Mouse (Mus musculus): Measurements from ENCODE around the gene Ccdc184.

Gene Ccdc184

DNA sequence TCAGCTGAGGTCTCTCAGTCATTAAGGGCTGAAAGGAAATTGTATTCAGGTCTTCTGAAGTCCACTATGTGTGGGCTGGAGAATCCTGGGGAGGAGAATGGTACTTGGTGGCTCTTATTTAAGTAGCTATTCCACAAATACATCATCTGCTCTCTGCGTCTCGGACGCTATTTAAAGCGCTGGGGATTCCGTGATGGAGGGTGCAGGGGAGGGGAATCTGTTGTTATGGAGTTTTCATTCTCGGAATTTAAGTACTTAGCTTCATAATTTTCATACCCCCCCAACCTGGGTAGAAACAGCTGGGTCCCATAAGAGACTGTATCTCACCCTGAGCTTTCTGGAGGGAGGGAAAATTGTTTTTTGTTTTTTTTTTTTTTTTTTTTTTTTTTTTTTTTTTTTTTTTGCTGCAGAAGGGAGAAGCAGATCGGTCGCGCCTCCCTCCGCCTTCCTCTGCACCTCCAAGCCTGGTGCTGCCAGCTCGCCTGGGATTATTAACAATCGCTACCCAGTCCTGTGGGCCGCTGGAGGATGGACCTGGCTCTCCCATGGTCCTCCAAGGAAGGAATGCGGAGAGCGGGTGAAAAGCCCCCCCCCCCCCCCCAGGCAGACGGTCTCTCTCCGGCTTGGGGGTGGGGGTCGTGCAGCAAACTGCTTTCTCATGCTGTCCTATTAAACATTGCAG, at the start of gene Ccdc184:
TSS of gene Ccdc184 (plus strand) at position 196 of the 682 bp plus-strand sequence.
- no peak for DNase-seq

DNA sequence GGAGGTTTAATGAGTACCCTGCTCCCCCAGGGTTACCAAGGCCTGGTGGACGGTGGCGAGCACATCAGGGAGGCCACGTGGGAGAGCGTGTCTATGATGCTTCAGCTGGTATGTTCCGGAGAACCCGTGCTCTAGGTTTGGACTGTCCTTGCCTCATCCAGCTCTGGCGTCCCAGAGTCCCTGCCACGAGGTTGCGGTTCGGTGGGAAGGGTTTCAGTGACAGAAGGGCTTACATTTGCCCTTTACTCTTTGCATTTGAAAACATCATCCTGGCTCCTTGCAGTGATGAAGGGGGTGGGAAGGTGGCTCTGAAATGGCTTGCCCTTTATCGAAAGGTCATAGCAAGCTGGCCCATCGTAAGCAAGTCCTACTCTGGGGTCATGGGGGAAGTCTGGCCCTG, 47.6 kb upstream of the Ccdc184 start:
- no peak for DNase-seq

DNA sequence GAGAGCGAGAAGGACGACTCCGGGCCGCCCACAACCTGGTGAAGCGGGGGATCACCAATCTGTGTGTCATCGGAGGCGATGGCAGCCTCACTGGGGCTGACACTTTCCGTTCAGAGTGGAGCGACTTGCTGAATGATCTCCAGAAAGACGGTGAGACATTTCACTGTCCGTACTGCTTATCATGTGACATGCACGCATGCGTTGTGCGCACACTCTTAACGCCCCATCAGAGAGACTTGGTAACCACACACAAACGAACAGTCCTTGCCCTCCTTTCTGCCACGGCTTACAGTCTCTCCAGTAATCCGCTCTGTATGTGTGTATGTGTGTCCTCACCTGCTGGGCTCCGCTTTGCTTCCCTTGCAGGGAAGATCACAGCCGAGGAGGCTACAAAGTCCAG, 46.1 kb upstream of the Ccdc184 start:
- DNase-seq, result no peak

DNA sequence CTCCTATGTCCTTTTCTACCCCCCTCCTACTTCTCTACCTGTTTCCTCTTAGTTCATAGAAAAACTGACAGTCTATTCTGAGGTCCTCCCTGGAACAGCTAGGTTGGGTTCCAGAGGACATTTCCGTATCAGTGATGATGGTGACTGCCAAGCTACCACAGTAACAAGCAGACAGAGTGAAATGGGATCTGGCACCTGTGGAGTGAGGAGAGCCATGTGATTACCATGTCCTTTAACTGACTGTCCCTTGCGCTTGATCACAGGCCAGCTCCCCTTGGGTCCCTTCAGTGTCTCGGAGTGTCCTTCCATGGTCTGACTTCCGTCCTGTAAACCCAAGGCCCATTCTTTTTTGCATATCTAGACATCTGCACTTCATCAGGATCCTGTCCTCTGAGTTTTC, 36.0 kb upstream of the Ccdc184 start:
- DNase-seq, result no peak

DNA sequence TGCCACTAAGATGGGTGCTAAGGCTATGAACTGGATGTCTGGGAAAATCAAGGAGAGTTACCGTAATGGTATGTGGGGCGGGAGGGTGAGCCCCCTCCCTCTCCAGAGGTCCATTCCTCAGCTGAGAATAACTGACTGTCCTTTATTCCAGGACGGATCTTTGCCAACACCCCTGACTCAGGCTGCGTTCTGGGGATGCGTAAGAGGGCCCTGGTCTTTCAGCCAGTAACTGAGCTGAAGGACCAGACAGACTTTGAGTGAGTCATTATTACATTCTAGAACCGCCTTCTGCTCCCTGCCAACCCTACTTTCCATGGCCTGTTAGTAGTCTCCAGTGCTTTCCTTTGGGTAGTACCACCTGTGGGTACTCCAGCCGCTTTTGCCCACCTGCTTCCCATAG, 35.5 kb upstream of the Ccdc184 start:
- no peak for DNase-seq

DNA sequence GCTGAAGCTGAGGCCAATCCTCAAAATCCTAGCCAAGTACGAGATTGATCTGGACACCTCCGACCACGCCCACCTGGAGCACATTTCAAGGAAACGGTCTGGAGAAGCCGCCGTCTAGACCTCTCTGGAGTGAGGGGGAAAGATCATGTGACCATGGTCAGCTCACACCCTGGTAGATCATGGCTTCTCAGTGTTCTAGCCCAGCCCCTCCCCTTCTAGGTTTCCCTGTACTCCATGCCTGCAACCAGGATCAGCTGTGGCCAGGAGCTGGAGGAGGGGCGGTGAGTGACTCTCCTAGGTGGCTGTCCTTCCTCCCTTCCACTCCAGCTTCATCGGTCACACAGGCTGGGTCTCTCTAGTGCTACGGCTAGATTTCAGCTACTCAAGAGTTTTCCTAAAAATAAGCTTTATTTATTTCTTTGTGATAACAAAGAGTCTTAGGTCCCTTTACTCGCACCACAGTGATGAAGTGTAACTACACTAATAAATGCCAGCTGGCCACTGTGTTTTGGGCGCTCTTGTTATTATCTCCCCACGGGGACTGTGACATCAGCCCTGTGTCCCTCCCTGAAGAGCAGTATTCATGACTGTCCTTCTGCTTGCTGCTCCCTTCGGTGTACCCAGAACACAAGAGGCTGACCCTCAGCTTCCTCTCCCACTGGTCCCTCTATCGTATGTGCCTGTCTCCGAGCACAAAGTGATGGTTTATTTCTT, 34.9 kb upstream of the Ccdc184 start:
- DNase-seq, result no peak

DNA sequence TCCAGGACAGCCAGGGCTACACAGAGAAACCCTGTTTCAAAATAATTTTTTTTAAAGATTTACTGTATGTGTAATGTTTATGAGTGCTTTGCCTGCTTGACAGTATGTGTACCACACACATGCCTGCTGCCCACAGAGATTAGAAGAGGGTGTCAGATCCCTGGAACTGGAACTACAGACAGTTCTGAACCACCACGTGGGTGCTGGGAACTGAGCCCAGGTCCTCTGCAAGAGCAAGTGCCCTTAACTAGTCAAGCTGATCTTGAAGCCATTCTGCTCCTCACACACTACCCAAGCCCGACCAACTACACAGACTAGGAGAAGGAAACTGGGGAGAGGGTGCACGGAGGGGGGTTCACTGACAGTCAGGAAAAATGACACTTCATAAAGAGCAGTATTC, 33.5 kb upstream of the Ccdc184 start:
- no peak for DNase-seq

DNA sequence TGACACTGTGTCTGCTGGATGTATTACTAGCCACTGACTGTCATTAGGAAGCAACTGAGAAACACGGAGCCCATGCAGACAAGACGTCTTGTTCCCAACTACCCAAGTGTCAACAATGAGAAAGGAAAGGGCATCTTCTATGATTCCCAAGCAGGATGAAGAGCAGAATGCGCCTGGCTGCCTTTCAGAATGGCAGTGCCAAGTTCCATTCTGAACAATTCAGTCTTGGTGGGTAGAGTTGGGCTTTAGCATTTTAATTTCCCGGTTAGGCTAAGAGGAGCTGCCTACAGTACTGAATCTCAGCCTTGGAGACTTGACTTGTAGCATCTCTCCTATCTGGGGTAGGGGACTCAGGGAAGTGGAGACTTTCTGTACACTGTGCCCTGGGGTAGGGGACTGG, 32.9 kb upstream of the Ccdc184 start:
- DNase-seq, result no peak

DNA sequence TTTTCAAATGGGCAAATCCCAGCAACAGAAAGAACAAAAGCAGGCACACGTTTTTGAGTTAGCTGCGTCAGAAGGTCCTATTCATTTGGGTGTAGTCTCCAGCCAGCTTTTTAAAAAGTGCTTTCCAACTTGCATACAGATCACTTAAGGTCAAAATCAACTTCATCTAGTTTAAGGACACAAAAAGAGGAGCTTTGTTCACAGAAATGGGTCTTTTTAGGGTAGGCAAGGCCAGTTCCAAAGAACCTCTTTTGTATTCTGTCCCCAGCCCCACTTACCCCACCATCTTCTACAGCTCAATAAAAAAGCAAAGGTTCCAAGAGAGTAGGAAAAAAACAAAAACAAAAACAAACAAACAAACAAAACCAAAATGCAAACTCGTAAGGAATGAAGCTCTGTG, 32.3 kb upstream of the Ccdc184 start:
- DNase-seq, result no peak

DNA sequence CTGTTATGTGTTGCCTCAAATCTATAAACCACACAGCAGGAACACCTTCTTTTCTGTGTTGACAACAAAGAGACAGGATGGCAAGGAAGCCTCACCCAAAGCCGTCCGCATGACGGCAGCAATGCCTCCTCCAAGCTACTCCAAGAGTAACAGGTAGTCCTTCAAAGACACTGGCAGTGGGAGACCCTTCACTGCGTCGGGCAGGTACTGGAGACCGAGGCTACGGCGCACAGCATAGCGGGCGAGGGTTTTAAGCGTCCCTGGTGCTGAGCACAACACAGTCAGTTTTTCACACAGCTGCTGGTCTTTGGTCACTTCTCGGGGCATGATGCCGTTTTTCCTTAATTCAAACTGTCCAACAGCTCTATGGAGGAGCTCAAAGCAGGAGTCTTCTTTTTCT, 31.3 kb upstream of the Ccdc184 start:
- DNase-seq, result no peak

DNA sequence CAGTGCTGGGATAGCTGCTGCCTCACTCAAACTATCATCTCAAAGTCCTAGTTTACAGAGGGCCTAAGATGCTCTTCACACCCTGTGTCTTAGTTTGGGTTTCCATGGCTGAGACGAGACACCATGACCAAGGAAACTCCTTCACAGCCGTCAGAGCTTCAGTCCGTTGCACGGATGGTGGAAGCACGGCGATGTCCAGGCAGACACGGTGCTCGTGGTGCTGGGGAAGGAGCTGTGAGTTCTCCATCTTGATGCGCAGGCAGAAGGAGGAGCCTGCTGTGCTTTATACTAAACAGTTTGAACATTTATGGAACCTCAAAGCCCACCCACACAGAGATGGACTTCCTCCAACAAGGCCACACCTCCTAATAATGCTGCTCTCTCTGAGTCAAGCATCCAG, 30.1 kb upstream of the Ccdc184 start:
- no peak for DNase-seq

DNA sequence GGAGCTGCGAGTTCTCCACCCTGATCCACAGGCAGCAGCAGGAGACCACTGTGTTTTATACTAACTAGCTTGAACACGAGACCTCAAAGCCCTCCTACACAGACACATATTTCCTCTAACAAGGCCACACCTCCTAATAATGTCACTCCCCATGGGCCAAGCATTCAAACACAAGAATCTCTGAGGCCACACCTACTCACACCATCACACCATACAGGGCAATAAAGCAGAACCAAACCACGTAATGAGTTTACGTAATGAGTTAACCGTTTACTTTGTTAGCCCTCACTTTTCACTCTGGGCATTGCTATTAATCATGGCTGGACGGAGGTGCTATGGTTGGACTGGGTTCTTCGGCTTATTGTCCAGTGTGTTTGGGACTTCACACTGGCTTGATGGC, 27.2 kb upstream of the Ccdc184 start:
- DNase-seq, result no peak

DNA sequence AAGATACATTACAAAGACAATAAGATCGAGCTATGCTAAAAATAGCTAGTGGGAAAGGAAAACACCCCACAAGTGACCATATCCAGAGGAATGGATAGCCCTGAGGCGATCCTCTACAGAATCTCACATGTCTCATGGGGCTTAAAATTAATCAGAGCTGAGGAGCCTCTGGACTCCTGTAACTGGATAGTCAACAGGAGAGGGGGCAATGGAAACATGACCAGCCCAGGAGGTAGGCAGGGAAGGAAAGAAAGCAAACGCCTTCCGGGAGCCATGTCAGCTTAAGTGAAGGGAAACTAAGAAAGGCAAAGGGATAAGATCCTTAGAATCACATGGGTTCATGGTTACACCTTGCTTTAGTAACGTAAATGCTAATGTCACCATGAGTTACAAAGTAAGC, 26.1 kb upstream of the Ccdc184 start:
- DNase-seq, result no peak

DNA sequence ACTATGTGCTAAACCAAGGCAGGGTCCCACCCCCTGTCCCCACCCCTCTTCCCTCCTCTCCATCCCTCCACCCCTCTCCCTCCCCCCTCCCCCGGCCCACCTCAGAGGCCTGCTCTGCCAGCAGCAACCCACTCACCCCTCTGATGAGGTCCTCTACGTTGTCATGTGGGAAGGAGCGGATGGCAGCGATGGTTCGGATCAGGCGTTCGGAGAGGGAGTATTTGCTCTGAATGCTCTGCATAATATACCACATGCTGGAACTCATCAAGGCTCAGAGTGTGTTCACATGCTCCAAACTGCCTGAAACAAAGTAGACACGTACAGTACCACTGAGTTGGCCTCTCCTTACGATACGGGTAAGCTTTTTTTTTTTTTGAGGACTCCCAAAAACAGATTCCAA, 24.4 kb upstream of the Ccdc184 start:
- no peak for DNase-seq

DNA sequence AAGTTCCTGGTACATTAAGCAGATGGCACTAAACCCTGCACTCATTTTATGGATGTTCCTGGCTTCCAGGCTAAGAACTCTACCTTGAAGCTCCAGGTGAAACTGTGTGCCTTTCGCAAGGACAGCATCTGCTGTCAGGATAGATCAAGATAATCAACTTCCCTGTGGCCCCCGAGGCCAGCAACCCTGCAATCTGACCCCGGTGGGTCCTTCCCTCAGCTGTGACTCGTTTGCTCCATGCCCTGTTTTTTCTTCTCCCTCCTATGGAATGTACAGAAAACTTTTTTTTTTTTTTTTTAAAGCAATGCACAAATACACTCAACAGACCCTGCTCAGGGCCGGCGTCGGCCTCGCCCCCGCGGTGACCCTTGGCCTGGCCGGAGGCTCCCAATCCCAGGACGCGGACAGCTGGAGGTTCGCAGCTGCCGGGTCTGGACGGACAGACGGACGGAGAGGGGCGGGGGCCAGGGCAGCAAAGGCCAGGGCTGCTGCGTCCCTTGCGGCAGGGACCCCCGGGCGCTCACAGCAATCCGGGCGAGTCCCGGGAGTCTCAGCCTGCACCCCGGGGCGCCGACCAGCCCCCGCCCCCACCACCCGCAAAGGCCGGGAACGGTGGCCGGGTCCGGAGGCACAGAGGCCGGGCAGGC, 22.0 kb upstream of the Ccdc184 start:
- peak; percentile 65 for DNase-seq

DNA sequence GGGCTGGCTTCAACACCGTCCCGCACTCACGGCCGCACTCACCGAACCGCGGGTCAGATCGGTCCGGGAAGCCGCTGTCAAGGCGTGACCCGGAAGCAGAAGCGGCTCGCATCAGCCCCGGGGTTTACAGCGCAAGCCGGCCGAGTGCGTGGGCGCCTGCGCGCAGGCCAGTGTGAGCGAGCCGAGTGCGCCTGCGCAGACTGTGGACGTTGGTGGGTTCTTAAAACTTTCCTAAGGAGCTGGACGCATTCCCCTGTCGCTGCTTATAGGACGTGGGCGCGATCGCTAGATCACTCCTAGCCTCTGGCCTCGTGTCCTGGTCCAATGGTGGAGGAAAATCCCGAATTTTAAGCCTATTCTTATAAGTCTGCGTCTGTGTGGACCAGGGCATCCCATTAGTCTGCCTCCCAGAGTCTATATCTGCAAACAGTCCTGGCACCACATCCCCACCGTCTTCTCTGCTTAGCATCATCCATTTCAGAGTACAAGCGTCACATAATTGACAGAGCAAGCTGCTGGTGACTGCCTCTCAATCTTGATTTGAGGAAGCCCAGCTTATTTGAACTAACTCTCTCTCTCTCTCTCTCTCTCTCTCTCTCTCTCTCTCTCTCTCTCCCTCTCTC, 21.3 kb upstream of the Ccdc184 start:
- DNase-seq, result peak; percentile 97

DNA sequence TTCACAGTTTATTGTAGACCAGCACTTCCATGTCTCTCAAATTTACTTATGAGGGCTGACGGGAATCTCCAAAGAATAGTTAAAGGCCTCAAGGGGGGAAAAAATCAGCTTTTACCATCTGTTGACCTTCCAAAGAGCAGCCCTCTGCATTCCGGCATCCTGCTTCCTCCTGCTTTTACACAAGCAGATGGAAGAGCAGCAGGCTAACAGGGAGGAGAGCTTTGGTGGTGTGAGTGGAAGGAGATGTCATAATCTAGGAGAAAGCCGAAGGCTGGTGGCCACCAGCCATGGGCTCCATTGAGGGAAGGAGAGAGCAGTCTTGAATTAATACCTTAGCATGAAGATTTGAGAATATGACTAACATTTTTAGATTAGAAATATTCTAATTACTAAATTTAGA, 18.6 kb upstream of the Ccdc184 start:
- no peak for DNase-seq

DNA sequence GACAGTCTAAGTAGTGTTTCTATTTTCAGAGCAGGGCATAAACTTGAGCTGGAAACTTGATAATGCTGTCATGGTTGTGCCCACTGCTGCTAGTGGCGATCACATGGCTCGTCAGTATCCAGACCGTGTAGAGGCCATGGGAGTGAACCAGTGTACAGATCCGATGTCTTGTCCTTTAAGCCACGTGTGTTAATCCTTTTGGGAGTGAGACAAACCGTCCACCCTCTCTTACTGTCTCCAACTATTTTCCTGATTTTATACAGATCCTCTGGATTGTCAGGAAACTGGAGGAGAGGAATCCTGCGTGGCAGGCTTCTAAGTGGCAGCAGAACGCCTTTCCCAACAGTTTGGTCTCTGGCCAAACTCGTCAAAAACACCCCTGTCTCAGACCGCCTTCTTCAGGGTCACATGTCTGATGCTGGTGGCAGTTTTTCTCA, 17.8 kb upstream of the Ccdc184 start:
- no peak for DNase-seq

DNA sequence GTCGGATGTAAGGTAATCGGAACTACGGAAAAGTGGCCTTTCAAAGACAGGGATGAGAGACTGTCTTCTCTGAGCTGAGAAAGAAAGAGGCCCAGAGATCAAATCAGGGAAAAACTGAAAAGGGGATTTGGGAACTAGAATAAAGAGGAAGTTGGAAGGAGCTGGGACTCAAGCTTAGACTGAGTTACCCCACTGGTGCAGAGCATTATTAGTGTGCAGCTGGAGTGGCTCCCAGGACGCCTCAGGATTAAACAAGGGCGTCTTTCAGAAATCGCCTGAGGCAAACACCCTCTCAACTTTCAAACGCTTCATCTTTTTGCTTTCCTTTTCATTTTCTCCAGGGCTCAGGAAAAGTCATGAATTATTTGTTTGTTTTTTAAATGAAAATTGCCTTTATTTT, 14.0 kb upstream of the Ccdc184 start:
- DNase-seq, result no peak

DNA sequence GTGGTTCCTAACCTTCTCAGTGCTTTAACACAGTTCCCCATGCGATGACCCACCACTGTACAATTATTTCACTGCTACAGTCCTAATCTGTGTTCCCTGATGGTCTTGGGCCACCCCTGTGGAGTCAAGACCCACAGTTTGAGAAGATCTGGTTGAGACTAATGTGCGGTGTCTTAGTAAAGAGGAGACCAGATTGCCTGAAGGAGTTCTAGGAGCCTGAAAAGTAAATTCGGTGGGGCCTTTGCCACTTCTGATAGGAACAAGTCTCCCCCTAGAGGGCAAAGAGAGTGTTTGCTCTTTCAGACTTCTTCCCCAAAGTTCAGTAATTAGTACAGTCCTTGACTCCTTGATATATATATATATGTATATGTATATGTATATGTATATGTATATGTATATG, 13.3 kb upstream of the Ccdc184 start:
- DNase-seq, result no peak

DNA sequence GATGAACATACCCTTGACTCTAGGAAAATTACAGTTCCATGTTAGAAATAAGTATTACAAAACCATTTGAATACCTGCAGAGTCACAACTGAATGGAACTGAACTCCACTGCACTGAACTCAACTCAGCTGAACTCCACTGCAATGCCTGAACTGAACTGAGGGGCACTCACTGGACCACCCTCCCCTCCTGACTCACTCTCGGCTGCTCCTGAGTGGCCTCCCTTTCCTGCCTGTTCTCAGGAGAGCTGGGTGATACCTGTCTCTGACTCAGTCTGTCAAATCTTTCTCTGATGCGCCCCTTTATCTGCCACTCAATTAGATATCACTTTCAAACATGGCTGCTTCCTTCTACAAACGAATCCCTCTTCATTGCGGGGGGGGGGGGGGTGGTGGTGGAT, 12.8 kb upstream of the Ccdc184 start:
- no peak for DNase-seq

DNA sequence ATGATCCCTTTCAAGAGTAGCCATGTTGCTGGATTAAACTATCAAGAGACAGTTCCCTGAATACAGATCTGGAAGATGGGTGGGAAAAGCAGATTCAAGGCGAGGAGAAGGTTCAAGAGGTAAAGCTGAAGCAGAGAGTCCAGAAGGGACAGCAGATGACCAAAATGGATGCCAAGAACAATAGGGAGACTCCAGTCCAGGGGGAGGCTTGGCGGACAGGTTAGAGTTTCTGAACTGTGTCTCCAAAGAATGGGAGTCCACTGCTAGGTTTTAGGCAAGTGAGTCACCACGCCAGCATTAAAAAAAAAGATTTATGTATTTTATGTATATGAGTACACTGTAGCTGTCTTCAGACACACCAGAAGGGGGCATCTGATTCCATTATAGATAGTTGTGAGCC, 12.3 kb upstream of the Ccdc184 start:
- DNase-seq, result no peak

DNA sequence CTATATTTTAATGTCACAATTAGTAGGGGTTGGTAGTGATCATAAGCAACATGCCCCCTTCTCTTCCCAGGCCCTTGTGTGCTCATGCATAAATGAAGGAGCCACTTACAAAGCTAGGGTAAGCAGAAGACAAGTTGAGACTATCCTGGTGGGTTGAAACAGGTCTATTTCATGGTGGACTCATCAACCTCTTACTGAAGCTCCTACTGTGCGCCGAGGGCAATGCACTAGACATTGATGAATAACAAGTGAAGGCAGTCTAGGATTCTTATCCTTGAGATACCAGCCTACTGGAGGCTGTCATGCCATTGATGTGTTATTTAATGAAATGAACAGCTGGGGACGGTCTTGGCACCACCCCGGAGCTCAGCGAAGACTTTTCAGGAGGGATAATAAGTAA, 11.7 kb upstream of the Ccdc184 start:
- no peak for DNase-seq

DNA sequence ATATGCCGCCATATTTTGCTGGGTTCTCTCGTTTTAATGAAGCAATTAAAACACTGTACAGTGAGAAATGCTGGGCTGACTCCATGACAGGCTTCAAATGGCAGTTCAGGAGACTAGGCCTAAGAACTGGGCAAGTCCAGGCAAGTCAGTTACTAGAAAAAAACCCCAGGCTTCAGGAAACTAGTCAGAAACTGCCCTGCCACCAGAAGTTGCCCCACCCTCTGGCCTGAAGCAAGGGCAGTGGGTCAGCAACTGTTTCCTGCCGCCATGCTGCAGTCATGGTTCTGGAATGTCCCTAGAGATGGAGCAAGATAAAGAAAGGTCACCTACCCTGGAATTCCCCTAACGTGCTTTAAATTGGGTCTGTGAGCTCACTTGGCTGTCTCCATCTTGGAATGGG, 11.0 kb upstream of the Ccdc184 start:
- no peak for DNase-seq
